Mouse (Mus musculus): Measurements from ENCODE around the gene Wdr90. TPM values are rescaled to one million over a fixed set of nuclear protein-coding genes. Genes with fewer than 3 reads are reported as not detected.

The Wdr90 gene
- polyA plus RNA-seq, 1 experiment from 2014 or later = 38.2 TPM

GRCm38 (mm10) chr17:25840519-25840918 is 20.8 kb downstream of the Wdr90 start:
- Histone ChIP-seq H3K36me3 (replicated peaks) (peaks cover 51% of the 10 kb centered on the region), H3K4me3 (replicated peaks) (no peak overlapping the region), H3K4me2 (no peak overlapping the region), H3K9me3 (no peaks in the 10 kb centered on the region), H3K4me1 (peaks cover 48% of the 10 kb centered on the region), H3K9ac (no peak overlapping the region), H3K27ac (no peak overlapping the region), H3K27me3 (no peaks in the 10 kb centered on the region)
- no peak for ATAC-seq (ENCODE audit: low FRiP score)
- WGBS = 95% methylated on average over 6 of the region's 6 CpGs

DNA sequence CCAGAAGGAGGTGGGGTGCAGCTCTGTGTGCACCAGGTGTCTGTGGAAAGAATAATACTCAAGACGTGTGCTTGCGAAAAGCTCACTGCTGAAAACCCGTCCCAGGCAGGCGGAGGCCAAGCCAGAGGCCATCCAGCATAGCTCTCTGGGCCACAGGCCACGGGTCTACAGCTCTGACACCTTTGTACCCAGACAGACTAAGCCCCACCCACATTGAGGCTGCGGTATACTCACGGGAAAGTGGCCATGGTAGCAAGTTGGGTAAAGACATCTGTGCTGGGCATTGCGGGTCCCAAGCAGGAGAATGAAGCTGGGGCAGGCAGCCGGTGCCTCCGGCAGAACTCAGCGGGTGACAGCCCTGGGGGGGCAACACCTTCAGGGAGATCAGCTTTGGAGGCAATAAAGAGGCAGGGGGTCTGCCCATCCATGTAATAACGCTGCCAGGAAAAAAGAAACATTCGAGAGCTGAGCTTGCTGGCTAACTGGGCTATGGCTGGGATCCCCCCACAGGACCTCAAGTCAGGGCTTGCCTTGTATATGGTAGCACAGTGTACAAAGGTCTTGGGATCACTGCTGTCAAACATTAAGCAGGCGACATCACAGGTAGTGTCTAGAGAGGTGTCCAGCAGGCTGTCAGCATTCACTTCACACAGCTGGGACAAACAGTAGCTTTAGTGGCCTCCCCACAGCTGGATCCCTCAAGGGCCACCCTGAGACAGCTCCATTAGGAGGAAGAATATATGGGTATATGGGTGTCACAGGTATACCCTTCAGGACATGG is 21.7 kb downstream of the Wdr90 start:
- Histone ChIP-seq H3K4me2 (no peak overlapping the region), H3K36me3 (replicated peaks) (peaks cover 57% of the 10 kb centered on the region), H3K27ac (no peak overlapping the region), H3K9ac (no peak overlapping the region), H3K4me1 (peaks cover 52% of the 10 kb centered on the region), H3K27me3 (no peaks in the 10 kb centered on the region), H3K4me3 (replicated peaks) (no peak overlapping the region), H3K9me3 (no peaks in the 10 kb centered on the region)
- no peak for ATAC-seq (ENCODE audit: low FRiP score)
- WGBS = 89% methylated on average over 14 of the region's 14 CpGs

GRCm38 (mm10) chr17:25838904-25839303 is 22.4 kb downstream of the Wdr90 start:
- H3K4me3 ChIP-seq (replicated peaks) = no peak overlapping the region
- no peaks in the 10 kb centered on the region for H3K9me3 ChIP-seq
- WGBS = 83% methylated on average over 4 of the region's 4 CpGs
- no peak overlapping the region for H3K9ac ChIP-seq
- H3K27me3 ChIP-seq = no peaks in the 10 kb centered on the region
- peaks cover 58% of the 10 kb centered on the region for H3K36me3 ChIP-seq (replicated peaks)
- ATAC-seq (ENCODE audit: low FRiP score) = no peak
- H3K4me2 ChIP-seq = no peak overlapping the region
- H3K27ac ChIP-seq = no peak overlapping the region
- peaks cover 57% of the 10 kb centered on the region for H3K4me1 ChIP-seq

- H3K4me1 ChIP-seq = peaks cover 51% of the 10 kb centered on the region
- peak overlapping the region; percentile 73 for H3K27ac ChIP-seq
- WGBS = 40% methylated on average over 3 of the region's 3 CpGs
- H3K9me3 ChIP-seq = no peaks in the 10 kb centered on the region
- no peak for ATAC-seq (ENCODE audit: low FRiP score)
- no peaks in the 10 kb centered on the region for H3K27me3 ChIP-seq
- H3K36me3 ChIP-seq (replicated peaks) = peaks cover 58% of the 10 kb centered on the region
- H3K9ac ChIP-seq = peak overlapping the region; percentile 64; the same call in 1 of the 2 replicates
- peak overlapping the region; percentile 72 for H3K4me2 ChIP-seq
- H3K4me3 ChIP-seq (replicated peaks) = no peak overlapping the region
Measured at GRCm38 (mm10) chr17:25837533-25837932, 23.8 kb downstream of the Wdr90 start.

DNA sequence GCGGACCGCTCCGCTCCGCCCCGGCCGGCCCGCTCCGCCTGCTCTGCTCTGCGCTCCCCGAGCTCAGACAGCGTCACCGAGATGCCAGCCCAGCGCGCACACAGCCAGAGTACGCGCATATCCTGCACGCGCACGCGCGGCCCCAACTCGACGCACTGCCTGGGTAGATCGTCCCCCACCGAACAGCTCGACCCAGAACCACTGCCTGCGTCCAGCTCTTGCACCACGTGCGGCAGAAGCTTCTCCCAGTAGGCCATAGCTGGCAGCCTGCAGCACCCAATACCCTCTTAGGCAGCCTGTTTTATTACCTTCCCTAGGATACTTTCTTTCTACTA is 24.3 kb downstream of the Wdr90 start, which contains the start of gene Rhbdl1:
Rhbdl1 (minus strand) TSS at position 220 of the 335 bp plus-strand sequence.
- peak within 1 kb of the TSS; percentile 64 for H3K9ac ChIP-seq
- peak within 1 kb of the TSS; percentile 72 for H3K4me2 ChIP-seq
- H3K4me3 ChIP-seq (replicated peaks) = peak within 1 kb of the TSS; percentile 38
- H3K9me3 ChIP-seq = no peaks in the 10 kb centered on the region
- H3K27ac ChIP-seq = peak within 1 kb of the TSS; percentile 73
- H3K4me1 ChIP-seq = peaks cover 54% of the 10 kb centered on the region
- peak; percentile 37; the same call in 1 of the 2 replicates for ATAC-seq (ENCODE audit: low FRiP score)
- WGBS = 1% methylated on average over 27 of the region's 29 CpGs
- no peaks in the 10 kb centered on the region for H3K27me3 ChIP-seq
- peaks cover 53% of the 10 kb centered on the region for H3K36me3 ChIP-seq (replicated peaks)

DNA sequence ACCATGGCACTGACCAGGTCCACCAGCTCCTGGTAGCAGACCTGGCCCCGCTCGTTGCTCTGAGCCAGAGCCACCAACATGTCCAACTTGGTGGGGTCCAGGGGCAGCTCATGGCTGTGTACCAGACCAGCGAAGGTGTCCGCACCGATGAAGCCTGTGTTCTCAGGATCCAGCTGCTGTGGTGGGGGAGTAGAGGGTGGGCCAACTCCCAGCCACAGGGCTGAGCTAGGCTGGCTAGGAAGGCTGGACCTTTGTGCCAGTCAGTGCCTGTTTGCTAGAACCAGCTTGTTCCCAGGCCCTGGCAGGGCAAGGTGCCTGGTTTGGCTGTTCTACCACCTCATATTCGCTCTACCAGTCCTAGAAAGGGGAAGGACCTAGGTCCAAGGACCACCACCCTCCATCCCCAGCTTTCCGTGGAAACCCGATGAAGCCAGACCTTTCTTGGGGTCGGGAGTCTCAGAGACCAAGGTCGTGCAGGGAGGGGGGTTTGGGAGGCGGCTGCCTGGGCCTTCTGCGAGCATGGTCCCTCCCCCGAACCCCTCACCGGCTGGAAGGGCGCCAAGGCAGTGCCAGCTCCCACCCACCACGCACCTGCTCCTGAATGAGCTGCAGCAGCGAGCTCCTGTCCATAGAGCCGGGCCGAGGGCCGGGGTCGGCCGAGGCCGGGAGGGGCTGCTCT is 24.8 kb downstream of the Wdr90 start:
- Histone ChIP-seq H3K27me3 (no peaks in the 10 kb centered on the region), H3K9me3 (no peaks in the 10 kb centered on the region), H3K4me3 (replicated peaks) (peak overlapping the region; percentile 38), H3K9ac (peak overlapping the region; percentile 64), H3K4me1 (peaks cover 59% of the 10 kb centered on the region), H3K27ac (peak overlapping the region; percentile 73), H3K4me2 (peak overlapping the region; percentile 72), H3K36me3 (replicated peaks) (peaks cover 52% of the 10 kb centered on the region)
- WGBS = 29% methylated on average over 18 of the region's 23 CpGs
- no peak for ATAC-seq (ENCODE audit: low FRiP score)

DNA sequence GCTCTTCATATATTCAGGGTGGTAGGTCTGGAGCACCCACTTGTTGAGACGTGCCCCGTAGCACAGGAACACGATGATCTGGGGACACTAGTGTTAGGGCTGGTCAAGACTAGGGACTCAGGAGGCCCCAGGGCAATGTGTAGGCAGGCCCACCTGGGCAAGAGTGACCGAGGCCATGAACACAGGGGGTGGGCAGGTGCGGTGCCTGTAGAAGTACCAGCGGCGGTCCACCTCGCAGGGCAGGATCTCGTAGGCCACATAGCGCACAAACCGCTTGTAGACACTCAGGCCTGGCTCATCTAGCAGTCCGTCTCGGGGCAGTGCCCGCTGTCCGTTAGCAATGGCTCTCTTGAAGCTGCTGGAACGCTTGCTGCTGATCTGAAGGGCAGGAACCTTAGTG is 25.5 kb downstream of the Wdr90 start:
- Histone ChIP-seq H3K36me3 (replicated peaks) (peaks cover 52% of the 10 kb centered on the region), H3K9me3 (no peaks in the 10 kb centered on the region), H3K4me1 (peaks cover 66% of the 10 kb centered on the region), H3K9ac (no peak overlapping the region), H3K27ac (peak overlapping the region; percentile 73; the same call in 1 of the 2 replicates), H3K4me2 (peak overlapping the region; percentile 84; the same call in 1 of the 2 replicates), H3K27me3 (no peaks in the 10 kb centered on the region), H3K4me3 (replicated peaks) (no peak overlapping the region)
- 96% methylated on average over 16 of the region's 16 CpGs for WGBS
- no peak for ATAC-seq (ENCODE audit: low FRiP score)

- Histone ChIP-seq H3K4me1 (peaks cover 71% of the 10 kb centered on the region), H3K36me3 (replicated peaks) (peaks cover 52% of the 10 kb centered on the region), H3K27ac (no peak overlapping the region), H3K9ac (no peak overlapping the region), H3K27me3 (no peaks in the 10 kb centered on the region), H3K4me3 (replicated peaks) (no peak overlapping the region), H3K4me2 (0 out of 2 replicates have a peak overlapping the region, but pooled peaks have one; percentile 84), H3K9me3 (no peaks in the 10 kb centered on the region)
- ATAC-seq (ENCODE audit: low FRiP score) = no peak
- 91% methylated on average over 7 of the region's 7 CpGs for WGBS
Measured at GRCm38 (mm10) chr17:25835301-25835700, 26.0 kb downstream of the Wdr90 start.

- Histone ChIP-seq H3K27me3 (no peaks in the 10 kb centered on the region), H3K4me2 (peak overlapping the region; percentile 84), H3K36me3 (replicated peaks) (peaks cover 52% of the 10 kb centered on the region), H3K4me1 (peaks cover 77% of the 10 kb centered on the region), H3K27ac (no peak overlapping the region), H3K9ac (peak overlapping the region; percentile 71), H3K9me3 (no peaks in the 10 kb centered on the region), H3K4me3 (replicated peaks) (peak overlapping the region; percentile 83)
- no peak for ATAC-seq (ENCODE audit: low FRiP score)
- WGBS = 85% methylated on average over 12 of the region's 12 CpGs
Measured at GRCm38 (mm10) chr17:25834595-25835222, 26.6 kb downstream of the Wdr90 start.

- Histone ChIP-seq H3K27ac (peak overlapping the region; percentile 93; the same call in 1 of the 2 replicates), H3K36me3 (replicated peaks) (peaks cover 47% of the 10 kb centered on the region), H3K27me3 (no peaks in the 10 kb centered on the region), H3K4me1 (peaks cover 83% of the 10 kb centered on the region), H3K9me3 (no peaks in the 10 kb centered on the region), H3K9ac (peak overlapping the region; percentile 71), H3K4me2 (peak overlapping the region; percentile 84), H3K4me3 (replicated peaks) (peak overlapping the region; percentile 83)
- no peak for ATAC-seq (ENCODE audit: low FRiP score)
- WGBS = 61% methylated on average over 6 of the region's 6 CpGs
Measured at GRCm38 (mm10) chr17:25833961-25834594, 27.2 kb downstream of the Wdr90 start.

DNA sequence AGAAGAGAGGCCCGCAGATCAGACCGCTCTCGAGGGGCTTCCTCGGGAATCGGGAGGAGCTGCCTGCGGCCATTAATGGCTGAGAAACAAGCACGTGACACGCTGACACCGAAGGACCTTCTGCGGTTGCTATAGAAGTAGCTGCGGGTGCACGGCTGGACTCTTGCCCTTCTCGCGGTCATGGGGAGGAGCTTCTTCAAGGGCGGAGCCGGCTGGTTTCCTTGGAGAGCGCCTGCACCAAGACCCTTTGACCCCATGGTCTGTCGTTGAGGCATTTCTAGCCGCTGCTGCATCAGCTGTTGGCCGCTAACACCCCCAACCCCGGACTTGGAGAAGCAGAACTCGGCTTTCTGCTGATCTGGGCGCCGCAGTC is 28.0 kb downstream of the Wdr90 start, which contains the start of gene Stub1:
Stub1 (minus strand) TSS at position 114 of the 373 bp plus-strand sequence.
- peak within 1 kb of the TSS; percentile 84 for H3K4me2 ChIP-seq
- no peaks in the 10 kb centered on the region for H3K9me3 ChIP-seq
- peak within 1 kb of the TSS; percentile 83 for H3K4me3 ChIP-seq (replicated peaks)
- peak; percentile 57 for ATAC-seq (ENCODE audit: low FRiP score)
- H3K9ac ChIP-seq = peak within 1 kb of the TSS; percentile 91
- peak within 1 kb of the TSS; percentile 93 for H3K27ac ChIP-seq
- peaks cover 85% of the 10 kb centered on the region for H3K4me1 ChIP-seq
- no peaks in the 10 kb centered on the region for H3K27me3 ChIP-seq
- 0% methylated on average over 24 of the region's 24 CpGs for whole genome bisulfite sequencing
- peaks cover 41% of the 10 kb centered on the region for H3K36me3 ChIP-seq (replicated peaks)
